In genomic region chr2:57285197-57285596, GRCm38 (mm10) we compare ENCODE assay signal across 26 mouse cellular contexts.
"Had no signal": no experiment of that assay in that cellular context is flagged by ENCODE, and none has a peak within 500 bp of the region (broad histone marks: within the 10 kb centered on the region; RNA-seq: fewer than 3 reads in every experiment).

No protein-coding gene starts in this region.

- H3K9me3 ChIP-seq: heart, embryonic 10.5 days; heart, embryonic 12.5 days; hindbrain, embryonic 10.5 days; hindbrain, embryonic 12.5 days; intestine, embryonic 15.5 days; limb, embryonic 13.5 days; limb, embryonic 15.5 days; liver, embryonic 12.5 days had no signal

- ATAC-seq: hindbrain, embryonic 16.5 days; inflammation-experienced regulatory T-cells, adult 6 months; intestine, embryonic 15.5 days; intestine, postnatal 0 days; liver, embryonic 12.5 days had no signal

- DNase-seq: gastrocnemius, adult 2 months; gastrocnemius, postnatal 10 days; gastrocnemius, postnatal 25 days; heart, adult 18-20 months; heart, postnatal 10 days; heart, postnatal 4 days; kidney, adult 8-10 months; kidney, postnatal 14 days; kidney, postnatal 36 days; left cerebral cortex, postnatal 4 days; lung, adult 18-20 months had no signal

- H3K4me2 ChIP-seq: heart, embryonic 12.5 days; hindbrain, embryonic 12.5 days; hindbrain, embryonic 14.5 days; intestine, embryonic 15.5 days; limb, embryonic 13.5 days; limb, embryonic 15.5 days; liver, embryonic 12.5 days had no signal

- H3K36me3 ChIP-seq: heart, embryonic 10.5 days; heart, embryonic 12.5 days; hindbrain, embryonic 12.5 days; intestine, embryonic 15.5 days; limb, embryonic 15.5 days; liver, embryonic 12.5 days had no signal

- H3K4me3 ChIP-seq: gastrocnemius, adult 2 months; heart, embryonic 10.5 days; heart, embryonic 12.5 days; hindbrain, embryonic 10.5 days; hindbrain, embryonic 12.5 days; intestine, embryonic 15.5 days; layer of hippocampus, adult 2 months; left cerebral cortex, adult 2 months; limb, embryonic 13.5 days; limb, embryonic 15.5 days; liver, embryonic 12.5 days had no signal

- H3K27me3 ChIP-seq: heart, embryonic 12.5 days; hindbrain, embryonic 12.5 days; intestine, embryonic 15.5 days; limb, embryonic 13.5 days; limb, embryonic 15.5 days; liver, embryonic 12.5 days had no signal

- H3K4me1 ChIP-seq: heart, embryonic 10.5 days; heart, embryonic 12.5 days; hindbrain, embryonic 12.5 days; intestine, embryonic 15.5 days; limb, embryonic 15.5 days; liver, embryonic 12.5 days had no signal

- H3K27ac ChIP-seq: heart, embryonic 10.5 days; hindbrain, embryonic 10.5 days; hindbrain, embryonic 12.5 days; hindbrain, embryonic 14.5 days; intestine, embryonic 15.5 days; layer of hippocampus, adult 2 months; left cerebral cortex, adult 2 months; limb, embryonic 13.5 days; limb, embryonic 15.5 days; liver, embryonic 12.5 days; liver, embryonic 14.5 days had no signal

- H3K9ac ChIP-seq: heart, embryonic 12.5 days; hindbrain, embryonic 12.5 days; hindbrain, embryonic 14.5 days; intestine, embryonic 15.5 days; limb, embryonic 13.5 days; limb, embryonic 15.5 days; liver, embryonic 12.5 days; liver, embryonic 14.5 days had no signal
